Mouse (Mus musculus): ENCODE results near the gene Sit1. TPM values are rescaled to one million over a fixed set of nuclear protein-coding genes. Genes with fewer than 3 reads are reported as not detected.

The Sit1 gene
- polyA plus RNA-seq, 1 experiment from 2014 or later = not detected

DNA sequence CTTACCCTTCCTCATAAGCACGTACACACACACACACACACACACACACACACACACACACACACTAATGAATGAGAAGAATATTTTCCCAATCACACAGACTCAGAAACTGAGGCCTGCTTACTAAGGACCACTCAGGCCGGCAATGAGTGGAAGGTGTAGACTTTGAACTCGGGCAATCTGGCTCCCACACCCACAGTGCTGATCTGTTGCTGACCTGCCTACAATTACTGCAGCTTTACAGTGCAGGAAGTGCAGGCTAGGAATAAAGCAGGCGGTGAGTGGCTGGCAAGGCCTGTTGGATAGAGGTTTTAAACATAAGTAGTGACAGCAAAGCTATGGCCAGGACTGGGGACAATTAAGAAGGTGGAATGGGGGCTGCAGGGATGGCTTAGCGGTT lies 2.5 kb downstream of the Sit1 start:
- Histone ChIP-seq H3K4me2 (no peak overlapping the region), H3K9ac (ENCODE audit: low read length) (no peak overlapping the region), H3K27ac (ENCODE audit: low read depth, low read length) (no peak overlapping the region), H3K36me3 (ENCODE audit: control insufficient read depth, insufficient read depth, low read length) (no peaks in the 10 kb centered on the region), H3K4me1 (ENCODE audit: control insufficient read depth, insufficient read depth, low read length) (no peaks in the 10 kb centered on the region), H3K9me3 (ENCODE audit: control insufficient read depth, low read length) (no peaks in the 10 kb centered on the region), H3K4me3 (ENCODE audit: low read depth, low read length) (no peak overlapping the region), H3K27me3 (ENCODE audit: control insufficient read depth, insufficient read depth, low read length) (no peaks in the 10 kb centered on the region)
- no peak for DNase-seq (ENCODE audit: low spot score, missing footprints)
- WGBS = 87% methylated on average over 5 of the region's 5 CpGs
- ATAC-seq (ENCODE audit: low FRiP score) = no peak

DNA sequence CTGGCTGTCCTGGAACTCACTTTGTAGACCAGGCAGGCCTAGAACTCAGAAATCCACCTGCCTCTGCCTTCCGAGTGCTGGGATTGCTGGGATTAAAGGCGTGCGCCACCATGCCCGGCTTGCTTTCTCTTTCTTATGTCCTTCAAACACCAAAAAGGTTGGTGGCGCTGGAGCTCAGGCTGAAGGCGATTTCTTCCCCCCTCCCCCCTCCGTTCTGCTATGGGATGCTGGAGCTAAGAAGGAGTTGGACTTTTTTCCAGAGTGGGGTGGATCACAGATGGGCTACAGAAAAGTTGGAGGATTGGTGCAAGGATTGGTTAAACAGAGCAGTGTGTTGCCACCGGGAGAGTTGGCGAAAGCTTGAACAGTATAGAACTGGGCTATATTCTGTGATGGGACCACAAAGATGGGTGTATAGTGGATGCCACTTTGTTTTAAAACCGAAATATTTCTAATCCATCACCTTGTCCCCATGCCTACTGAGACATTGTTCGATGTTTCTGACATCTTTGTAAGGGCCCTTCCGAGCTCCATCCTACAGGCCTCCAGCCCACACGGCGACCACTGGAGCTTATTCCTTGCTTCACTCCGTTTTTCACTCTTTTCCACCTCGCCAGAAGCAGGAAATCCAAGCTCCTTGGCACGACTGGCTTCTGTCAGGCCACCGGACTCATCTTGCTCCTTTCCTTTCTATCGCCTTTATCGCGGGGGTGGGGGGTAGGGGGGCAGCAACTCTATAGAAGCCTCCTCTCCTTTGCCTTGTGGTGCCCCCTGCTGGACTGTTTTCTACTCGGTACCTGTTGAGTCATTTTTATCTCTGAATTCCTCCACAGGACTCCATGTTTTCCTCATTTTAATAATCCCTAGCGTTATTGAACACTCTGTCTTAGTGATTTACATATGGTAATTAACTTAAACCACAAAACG lies 4.4 kb downstream of the Sit1 start:
- DNase-seq (ENCODE audit: low spot score, missing footprints) = peak; percentile 93
- H3K9ac ChIP-seq (ENCODE audit: low read length) = no peak overlapping the region
- no peak overlapping the region for H3K4me3 ChIP-seq (ENCODE audit: low read depth, low read length)
- no peaks in the 10 kb centered on the region for H3K9me3 ChIP-seq (ENCODE audit: control insufficient read depth, low read length)
- H3K36me3 ChIP-seq (ENCODE audit: control insufficient read depth, insufficient read depth, low read length) = no peaks in the 10 kb centered on the region
- no peaks in the 10 kb centered on the region for H3K27me3 ChIP-seq (ENCODE audit: control insufficient read depth, insufficient read depth, low read length)
- no peak overlapping the region for H3K27ac ChIP-seq (ENCODE audit: low read depth, low read length)
- H3K4me1 ChIP-seq (ENCODE audit: control insufficient read depth, insufficient read depth, low read length) = no peaks in the 10 kb centered on the region
- no peak overlapping the region for H3K4me2 ChIP-seq
- WGBS = 48% methylated on average over 24 of the region's 24 CpGs
- no peak for ATAC-seq (ENCODE audit: low FRiP score)

DNA sequence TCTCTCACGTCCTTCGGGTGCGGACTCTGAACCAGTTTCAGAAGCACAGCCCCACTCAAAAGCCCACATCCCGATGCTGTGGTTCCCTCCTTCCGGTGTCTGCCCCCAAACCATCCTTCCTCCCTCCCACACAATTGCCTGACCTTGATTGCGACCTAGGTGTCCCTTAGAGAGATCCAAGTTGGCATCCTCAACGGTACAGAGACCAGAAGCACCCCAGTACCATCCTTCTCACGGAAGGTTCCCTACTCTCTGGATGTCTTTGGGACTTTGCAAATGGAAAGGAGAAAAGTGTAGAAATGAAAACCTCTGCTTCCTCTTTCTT lies 5.0 kb downstream of the Sit1 start:
- WGBS = 58% methylated on average over 8 of the region's 8 CpGs
- ATAC-seq (ENCODE audit: low FRiP score) = no peak
- H3K27ac ChIP-seq (ENCODE audit: low read depth, low read length) = no peak overlapping the region

DNA sequence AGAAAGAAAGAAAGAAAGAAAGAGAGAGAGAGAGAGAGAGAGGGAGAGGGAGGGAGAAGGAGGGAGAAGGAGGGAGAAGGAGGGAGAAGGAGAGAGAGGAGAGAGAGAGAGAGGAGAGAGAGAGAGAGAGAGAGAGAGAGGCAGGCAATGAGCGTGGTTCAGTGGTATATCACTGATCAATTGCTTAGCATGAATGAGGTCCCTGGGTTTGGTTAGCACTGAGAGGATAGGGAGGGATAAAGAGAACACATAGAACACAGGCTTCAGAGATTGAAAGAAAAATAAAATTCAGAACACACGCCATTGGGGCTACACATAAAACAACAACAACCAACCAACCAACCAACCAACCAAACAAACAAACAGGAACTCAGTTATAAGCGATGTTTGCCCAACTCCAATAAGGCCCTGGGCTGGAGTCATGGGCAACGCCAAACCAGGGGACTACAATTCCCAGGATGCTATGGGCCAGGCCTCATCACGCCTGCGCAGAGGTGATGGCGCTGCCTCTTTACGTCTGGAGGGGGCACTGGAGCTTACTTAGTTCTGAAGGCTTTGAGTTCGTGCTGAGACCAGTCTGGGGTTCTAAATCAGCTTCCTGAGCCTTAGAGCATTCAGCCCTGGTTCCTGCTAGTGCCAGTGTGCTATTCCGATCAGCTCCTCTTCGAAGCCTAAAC lies 5.5 kb downstream of the Sit1 start:
- WGBS = 13% methylated on average over 11 of the region's 11 CpGs

More for the DNA sequence above, 5.0 kb downstream of the Sit1 start:
- H3K4me3 ChIP-seq (ENCODE audit: low read depth, low read length) = peak overlapping the region; percentile 21
- no peaks in the 10 kb centered on the region for H3K36me3 ChIP-seq (ENCODE audit: control insufficient read depth, insufficient read depth, low read length)
- H3K27me3 ChIP-seq (ENCODE audit: control insufficient read depth, insufficient read depth, low read length) = no peaks in the 10 kb centered on the region
- no peaks in the 10 kb centered on the region for H3K9me3 ChIP-seq (ENCODE audit: control insufficient read depth, low read length)
- H3K4me1 ChIP-seq (ENCODE audit: control insufficient read depth, insufficient read depth, low read length) = no peaks in the 10 kb centered on the region
- DNase-seq (ENCODE audit: low spot score, missing footprints) = no peak
- peak overlapping the region; percentile 33 for H3K4me2 ChIP-seq
- H3K9ac ChIP-seq (ENCODE audit: low read length) = peak overlapping the region; percentile 9; the same call in 1 of the 2 replicates

DNA sequence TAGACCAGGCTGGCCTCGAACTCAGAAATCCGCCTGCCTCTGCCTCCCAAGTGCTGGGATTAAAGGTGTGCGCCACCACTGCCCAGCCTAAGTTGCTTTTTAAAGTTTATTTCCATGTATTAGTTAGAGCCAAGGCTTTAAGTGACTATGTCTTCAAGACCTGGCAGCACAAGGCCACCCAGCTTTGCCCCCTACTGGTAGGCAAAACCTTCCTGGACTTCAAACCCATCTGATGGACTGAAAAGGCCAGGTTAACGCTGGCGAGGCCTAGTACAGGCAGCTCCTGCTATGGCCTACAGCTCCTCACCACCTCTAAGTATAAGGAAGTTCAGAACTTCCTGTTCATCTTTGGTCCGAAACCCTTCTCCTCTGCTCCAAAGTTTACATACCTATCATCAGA lies 6.9 kb downstream of the Sit1 start:
- Histone ChIP-seq H3K27ac (ENCODE audit: low read depth, low read length) (no peak overlapping the region), H3K36me3 (ENCODE audit: control insufficient read depth, insufficient read depth, low read length) (no peaks in the 10 kb centered on the region), H3K27me3 (ENCODE audit: control insufficient read depth, insufficient read depth, low read length) (no peaks in the 10 kb centered on the region), H3K4me2 (no peak overlapping the region), H3K9ac (ENCODE audit: low read length) (no peak overlapping the region), H3K4me3 (ENCODE audit: low read depth, low read length) (no peak overlapping the region), H3K9me3 (ENCODE audit: control insufficient read depth, low read length) (no peaks in the 10 kb centered on the region), H3K4me1 (ENCODE audit: control insufficient read depth, insufficient read depth, low read length) (no peaks in the 10 kb centered on the region)
- 80% methylated on average over 6 of the region's 6 CpGs for WGBS
- DNase-seq (ENCODE audit: low spot score, missing footprints) = no peak
- ATAC-seq (ENCODE audit: low FRiP score) = no peak

More for the DNA sequence above, 5.5 kb downstream of the Sit1 start:
- Histone ChIP-seq H3K4me3 (ENCODE audit: low read depth, low read length) (peak overlapping the region; percentile 21), H3K4me1 (ENCODE audit: control insufficient read depth, insufficient read depth, low read length) (no peaks in the 10 kb centered on the region), H3K9ac (ENCODE audit: low read length) (peak overlapping the region; percentile 9; the same call in 1 of the 2 replicates), H3K9me3 (ENCODE audit: control insufficient read depth, low read length) (no peaks in the 10 kb centered on the region), H3K27ac (ENCODE audit: low read depth, low read length) (no peak overlapping the region), H3K36me3 (ENCODE audit: control insufficient read depth, insufficient read depth, low read length) (no peaks in the 10 kb centered on the region), H3K4me2 (peak overlapping the region; percentile 33), H3K27me3 (ENCODE audit: control insufficient read depth, insufficient read depth, low read length) (no peaks in the 10 kb centered on the region)
- DNase-seq (ENCODE audit: low spot score, missing footprints) (peak; percentile 96), ATAC-seq (ENCODE audit: low FRiP score) (peak; percentile 96)

DNA sequence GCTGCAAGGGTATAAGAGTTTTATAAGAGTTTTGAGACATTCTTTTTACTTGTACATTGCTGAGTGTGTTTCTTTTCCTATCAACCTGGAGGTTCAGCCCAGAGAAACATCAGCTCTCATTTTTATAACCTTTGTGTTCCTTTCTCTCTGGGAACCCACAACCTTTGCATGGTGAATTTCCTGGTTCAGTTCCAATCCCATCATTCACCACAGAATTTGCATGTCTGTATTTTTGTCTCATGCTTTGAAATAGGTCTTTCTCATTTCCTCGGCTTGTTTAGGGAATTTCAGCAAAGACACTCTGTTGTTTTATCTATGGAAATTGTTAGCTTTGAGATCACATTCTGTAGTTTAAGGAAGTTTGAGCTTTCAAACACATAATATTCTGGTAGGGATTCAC lies 9.9 kb downstream of the Sit1 start:
- no peak overlapping the region for H3K4me3 ChIP-seq (ENCODE audit: low read depth, low read length)
- H3K27me3 ChIP-seq (ENCODE audit: control insufficient read depth, insufficient read depth, low read length) = no peaks in the 10 kb centered on the region
- H3K4me1 ChIP-seq (ENCODE audit: control insufficient read depth, insufficient read depth, low read length) = no peaks in the 10 kb centered on the region
- H3K4me2 ChIP-seq = no peak overlapping the region
- H3K9ac ChIP-seq (ENCODE audit: low read length) = no peak overlapping the region
- WGBS = 90% methylated on average over 1 of the region's 1 CpGs
- H3K27ac ChIP-seq (ENCODE audit: low read depth, low read length) = no peak overlapping the region
- H3K9me3 ChIP-seq (ENCODE audit: control insufficient read depth, low read length) = no peaks in the 10 kb centered on the region
- no peaks in the 10 kb centered on the region for H3K36me3 ChIP-seq (ENCODE audit: control insufficient read depth, insufficient read depth, low read length)
- no peak for DNase-seq (ENCODE audit: low spot score, missing footprints)
- ATAC-seq (ENCODE audit: low FRiP score) = no peak

DNA sequence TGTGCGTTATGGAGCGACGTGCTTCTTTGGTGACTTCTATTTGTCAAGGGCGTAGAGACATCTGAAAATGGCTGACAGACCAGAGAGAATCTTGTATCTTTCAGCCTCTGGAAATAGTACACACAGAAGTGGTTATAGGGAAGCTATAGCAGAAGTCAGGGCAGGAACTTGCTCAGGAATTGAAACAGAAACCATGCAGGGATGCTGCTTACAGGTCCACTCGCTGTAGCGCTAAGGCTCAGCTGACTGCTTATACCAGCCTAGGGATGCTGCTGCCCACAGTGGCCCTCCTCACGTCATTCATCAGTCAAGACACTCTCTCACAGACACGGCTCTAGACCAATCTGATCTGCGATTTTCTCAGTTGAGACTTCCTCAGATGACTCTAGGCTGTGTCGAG lies 13.2 kb downstream of the Sit1 start:
- WGBS = 93% methylated on average over 10 of the region's 10 CpGs
- H3K27me3 ChIP-seq (ENCODE audit: control insufficient read depth, insufficient read depth, low read length) = no peaks in the 10 kb centered on the region
- no peak overlapping the region for H3K27ac ChIP-seq (ENCODE audit: low read depth, low read length)
- DNase-seq (ENCODE audit: low spot score, missing footprints) = no peak
- no peak overlapping the region for H3K4me3 ChIP-seq (ENCODE audit: low read depth, low read length)
- H3K36me3 ChIP-seq (ENCODE audit: control insufficient read depth, insufficient read depth, low read length) = no peaks in the 10 kb centered on the region
- no peak for ATAC-seq (ENCODE audit: low FRiP score)
- no peaks in the 10 kb centered on the region for H3K9me3 ChIP-seq (ENCODE audit: control insufficient read depth, low read length)
- H3K9ac ChIP-seq (ENCODE audit: low read length) = no peak overlapping the region
- no peaks in the 10 kb centered on the region for H3K4me1 ChIP-seq (ENCODE audit: control insufficient read depth, insufficient read depth, low read length)
- no peak overlapping the region for H3K4me2 ChIP-seq

DNA sequence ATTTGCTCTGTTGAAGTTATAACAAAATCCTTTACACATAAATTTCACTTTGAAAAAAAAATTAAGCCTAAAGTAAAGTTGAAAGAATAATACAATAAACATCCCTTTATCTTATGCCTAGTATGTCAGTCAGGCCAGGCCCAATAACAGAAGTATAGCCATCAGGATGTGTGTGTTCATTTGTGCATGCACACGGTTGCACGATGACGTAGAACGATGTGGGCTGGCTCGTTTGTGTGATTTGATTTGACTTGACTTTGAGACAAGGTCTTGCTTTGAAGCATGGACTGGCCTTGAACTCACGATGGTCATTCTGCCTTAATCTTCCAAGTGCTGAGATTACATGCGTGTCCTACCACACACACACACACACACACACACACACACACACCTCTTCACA lies 16.7 kb downstream of the Sit1 start:
- ATAC-seq (ENCODE audit: low FRiP score) = no peak
- no peak overlapping the region for H3K27ac ChIP-seq (ENCODE audit: low read depth, low read length)
- DNase-seq (ENCODE audit: low spot score, missing footprints) = no peak
- H3K4me3 ChIP-seq (ENCODE audit: low read depth, low read length) = no peak overlapping the region
- no peak overlapping the region for H3K4me2 ChIP-seq
- no peak overlapping the region for H3K9ac ChIP-seq (ENCODE audit: low read length)
- no peaks in the 10 kb centered on the region for H3K4me1 ChIP-seq (ENCODE audit: control insufficient read depth, insufficient read depth, low read length)
- no peaks in the 10 kb centered on the region for H3K27me3 ChIP-seq (ENCODE audit: control insufficient read depth, insufficient read depth, low read length)
- WGBS = 92% methylated on average over 7 of the region's 7 CpGs
- no peaks in the 10 kb centered on the region for H3K9me3 ChIP-seq (ENCODE audit: control insufficient read depth, low read length)
- H3K36me3 ChIP-seq (ENCODE audit: control insufficient read depth, insufficient read depth, low read length) = no peaks in the 10 kb centered on the region

DNA sequence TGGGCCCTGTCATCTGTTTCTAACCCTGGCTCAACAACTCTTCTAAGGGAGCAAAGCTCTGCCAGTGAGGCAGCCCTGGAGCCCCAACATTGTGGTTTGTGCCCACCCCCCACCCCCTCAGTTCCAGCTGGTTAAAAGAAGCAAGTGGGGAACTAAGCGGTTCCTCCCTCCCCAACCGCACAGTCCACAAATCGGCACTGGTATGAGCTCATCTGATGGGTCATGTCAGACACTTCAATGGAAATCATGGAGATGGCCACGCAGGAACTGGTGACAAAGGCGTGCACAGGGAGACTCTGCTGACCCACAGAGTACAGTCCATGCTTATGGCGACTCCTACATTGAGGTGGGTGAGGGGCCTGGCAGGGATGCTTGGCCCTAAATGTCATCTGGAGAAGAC lies 17.6 kb downstream of the Sit1 start:
- ATAC-seq (ENCODE audit: low FRiP score) (no peak), DNase-seq (ENCODE audit: low spot score, missing footprints) (no peak)
- Histone ChIP-seq H3K4me2 (no peak overlapping the region), H3K9ac (ENCODE audit: low read length) (no peak overlapping the region), H3K36me3 (ENCODE audit: control insufficient read depth, insufficient read depth, low read length) (no peaks in the 10 kb centered on the region), H3K4me3 (ENCODE audit: low read depth, low read length) (no peak overlapping the region), H3K27ac (ENCODE audit: low read depth, low read length) (no peak overlapping the region), H3K27me3 (ENCODE audit: control insufficient read depth, insufficient read depth, low read length) (no peaks in the 10 kb centered on the region), H3K9me3 (ENCODE audit: control insufficient read depth, low read length) (no peaks in the 10 kb centered on the region), H3K4me1 (ENCODE audit: control insufficient read depth, insufficient read depth, low read length) (no peaks in the 10 kb centered on the region)
- 86% methylated on average over 6 of the region's 6 CpGs for WGBS
